Mouse (Mus musculus) brain, embryonic 14.5 days (tissue): ENCODE results near the gene Mslnl.

ENCODE experiments used
- CTCF ChIP-seq: fragments of 200-500 bp; IDR thresholded peaks from 2 replicates; pipeline ENCODE4 v1.5.1; 2012; ENCODE audit warnings: inconsistent platforms, mild to moderate bottlenecking, moderate library complexity, borderline replicate concordance; ENCODE audit not compliant: insufficient read depth, insufficient read length; ENCODE audit errors: extremely low read depth
- POLR2A ChIP-seq: fragments of 200-500 bp; IDR thresholded peaks from 2 replicates; pipeline ENCODE4 v1.6.1; 2012; ENCODE audit warnings: mild to moderate bottlenecking, inconsistent platforms, borderline replicate concordance; ENCODE audit not compliant: poor library complexity, insufficient read depth, insufficient read length, severe bottlenecking; ENCODE audit errors: extremely low read depth

GRCm38 (mm10) chr17:25735246-25735645, 596 bp upstream of the Mslnl start:
- TF ChIP-seq POLR2A (no peak), CTCF (no peak)
